Mouse (Mus musculus) cerebellum, adult 2 months (tissue): ENCODE measurements around the gene Spaca3. TPM values are rescaled to one million over a fixed set of nuclear protein-coding genes. Genes with fewer than 3 reads are reported as not detected.

ENCODE experiments used
- DNase-seq, 2 experiments: peaks; one replicate each; pipeline ENCODE4 v3.0.0; 2021
- H3K27ac ChIP-seq: fragments of 200-500 bp; 2 replicates; pipeline ENCODE4 v1.5.1; 2012; ENCODE audit warnings: low read length, control low read depth, inconsistent platforms; ENCODE audit not compliant: insufficient read depth
- H3K27me3 ChIP-seq: fragments of 200-500 bp; 2 replicates; pipeline ENCODE4 v1.6.1; 2012; ENCODE audit warnings: inconsistent platforms, mild to moderate bottlenecking, low read length, moderate library complexity; ENCODE audit not compliant: control insufficient read depth, insufficient read depth
- H3K4me1 ChIP-seq: fragments of 200-500 bp; 2 replicates; pipeline ENCODE4 v1.6.1; 2011; ENCODE audit warnings: low read length; ENCODE audit not compliant: control insufficient read depth, insufficient read depth
- H3K4me3 ChIP-seq: fragments of 200-500 bp; replicated peaks from 2 replicates; pipeline ENCODE3; 2011; ENCODE audit warnings: mild to moderate bottlenecking, low read depth, low read length, control low read depth; ENCODE audit not compliant: insufficient read depth
- CTCF ChIP-seq: fragments of 200-500 bp; IDR thresholded peaks from 2 replicates; pipeline ENCODE4 v1.5.1; 2011; ENCODE audit warnings: low read depth, mild to moderate bottlenecking, control low read depth, low read length, moderate library complexity, borderline replicate concordance; ENCODE audit not compliant: insufficient read depth
- POLR2A ChIP-seq: fragments of 200-500 bp; IDR thresholded peaks from 2 replicates; pipeline ENCODE4 v1.6.1; 2011; ENCODE audit warnings: low read length, control low read depth, borderline replicate concordance; ENCODE audit not compliant: insufficient read depth
- WGBS: fragments of 180-500 bp; shearing (Covaris S2); methylation state at CpG from one replicate; pipeline ENCODE4 v1.1.7; 2018; 5-methylcytosine and 5-hydroxymethylcytosine counted together
- polyA plus RNA-seq: library from polyadenylated mRNA; depleted of rRNA; stranded (reverse); fragments of >200 nt; gene quantifications from 2 replicates; pipeline ENCODE4 v1.2.3, GENCODE M21; 2012

The Spaca3 gene
- polyA plus RNA-seq, 1 experiment: not detected

DNA sequence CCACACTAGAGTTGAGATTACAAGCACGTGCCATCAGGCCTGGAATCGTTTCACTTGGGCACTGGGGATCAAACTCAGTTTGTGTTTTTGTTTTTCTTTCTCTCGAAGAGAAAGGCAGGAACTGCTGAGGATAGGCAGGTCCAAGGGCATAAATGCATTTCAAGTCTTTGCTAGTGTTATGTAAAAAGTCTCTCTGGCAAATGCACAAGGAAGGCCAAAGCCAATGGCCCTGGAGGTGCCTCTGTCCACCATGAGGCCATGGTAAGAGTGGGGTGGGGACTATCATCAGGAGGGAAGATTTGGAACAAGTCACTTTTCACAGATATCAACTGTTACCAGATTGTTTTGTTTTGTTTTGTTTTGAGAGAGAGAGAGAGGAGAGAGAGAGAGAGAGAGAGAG lies 12.1 kb upstream of the Spaca3 start:
- no peak overlapping the region for H3K27ac ChIP-seq
- 66% methylated on average over 3 of the region's 3 CpGs for WGBS
- H3K4me1 ChIP-seq: no peaks in the 10 kb centered on the region
- TF ChIP-seq POLR2A: no peak
- H3K27me3 ChIP-seq: no peaks in the 10 kb centered on the region
- DNase-seq: no peak
- no peak overlapping the region for H3K4me3 ChIP-seq

DNA sequence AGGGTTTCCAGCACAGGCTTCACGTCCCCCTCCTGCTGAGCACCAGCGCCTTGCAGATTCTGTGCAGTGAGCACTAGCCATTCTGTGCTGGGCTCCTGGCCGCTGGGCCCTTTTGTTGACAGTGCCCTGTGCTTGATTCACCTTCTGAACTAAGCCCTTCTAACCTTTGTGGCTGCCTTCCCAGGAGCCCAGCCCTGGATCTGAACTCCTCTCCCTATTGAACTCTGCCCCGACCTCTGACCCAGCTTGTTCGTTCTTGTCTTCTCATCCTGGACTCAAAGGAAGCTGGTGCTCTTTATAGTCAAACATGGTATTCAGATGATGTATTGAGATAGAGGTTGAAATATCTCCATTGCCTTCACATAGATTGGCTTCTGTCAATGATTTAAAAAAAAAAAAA lies 10.0 kb upstream of the Spaca3 start:
- TF ChIP-seq POLR2A: no peak
- H3K27ac ChIP-seq: no peak overlapping the region
- no peaks in the 10 kb centered on the region for H3K4me1 ChIP-seq
- H3K27me3 ChIP-seq: no peaks in the 10 kb centered on the region; the same call in 1 of the 2 replicates
- no peak for DNase-seq
- H3K4me3 ChIP-seq: no peak overlapping the region
- 62% methylated on average over 5 of the region's 5 CpGs for WGBS

DNA sequence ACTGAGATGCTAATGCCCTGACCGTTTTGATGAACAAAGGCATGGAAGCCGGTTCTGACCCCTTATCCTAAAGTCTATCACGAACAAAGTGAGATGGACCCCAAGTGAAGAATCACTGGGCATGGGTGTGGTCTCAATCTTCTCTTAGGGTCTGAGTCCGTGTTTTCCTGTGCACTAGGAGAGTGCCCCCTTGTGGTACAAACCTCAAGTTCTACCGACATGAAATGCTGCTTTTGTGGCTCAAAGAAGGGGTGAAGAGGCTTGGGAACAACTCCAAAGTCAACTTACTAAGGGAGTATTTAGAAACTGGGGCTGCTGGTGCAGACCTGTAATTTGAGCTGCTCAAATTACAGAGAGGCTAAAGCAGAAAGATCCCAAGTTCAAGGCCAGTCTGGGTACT lies 6.3 kb upstream of the Spaca3 start:
- DNase-seq: no peak
- TF ChIP-seq POLR2A: no peak
- peak; percentile 27; the same call in 1 of the 2 replicates for TF ChIP-seq CTCF
- H3K27ac ChIP-seq: no peak overlapping the region
- no peaks in the 10 kb centered on the region for H3K4me1 ChIP-seq
- 51% methylated on average over 5 of the region's 5 CpGs for WGBS
- no peaks in the 10 kb centered on the region; the same call in 1 of the 2 replicates for H3K27me3 ChIP-seq
- no peak overlapping the region for H3K4me3 ChIP-seq

DNA sequence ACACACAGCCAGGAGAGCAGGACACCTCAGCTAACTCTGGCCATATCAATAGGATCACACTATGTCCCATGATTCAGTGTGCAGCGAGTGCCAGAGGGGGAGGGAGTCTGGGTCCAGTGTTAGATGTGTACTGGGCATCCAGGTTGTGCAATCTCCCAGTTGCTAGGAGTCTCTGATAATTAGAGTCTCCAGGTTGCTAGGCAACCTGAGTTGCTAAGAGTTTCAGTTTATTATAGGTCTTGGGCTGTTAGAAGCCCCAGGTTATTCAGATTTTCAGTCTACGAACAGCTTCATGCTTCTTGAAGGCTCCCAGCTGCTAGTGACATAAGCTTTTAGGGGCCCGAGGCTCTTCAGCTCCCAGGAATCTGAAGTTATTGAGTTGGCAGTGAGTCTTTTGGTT lies 5.2 kb upstream of the Spaca3 start:
- H3K4me3 ChIP-seq: no peak overlapping the region
- no peak for DNase-seq
- no peaks in the 10 kb centered on the region; the same call in 1 of the 2 replicates for H3K27me3 ChIP-seq
- no peaks in the 10 kb centered on the region for H3K4me1 ChIP-seq
- 53% methylated on average over 3 of the region's 3 CpGs for WGBS
- no peak for TF ChIP-seq POLR2A
- TF ChIP-seq CTCF: no peak
- no peak overlapping the region for H3K27ac ChIP-seq

GRCm38 (mm10) chr11:80854430-80854829 lies 3.7 kb upstream of the Spaca3 start:
- 90% methylated on average over 11 of the region's 11 CpGs for WGBS
- TF ChIP-seq POLR2A (no peak), CTCF (no peak)
- H3K4me1 ChIP-seq: no peaks in the 10 kb centered on the region
- no peak for DNase-seq
- no peak overlapping the region for H3K27ac ChIP-seq
- no peak overlapping the region for H3K4me3 ChIP-seq
- H3K27me3 ChIP-seq: no peaks in the 10 kb centered on the region; the same call in 1 of the 2 replicates

- Histone ChIP-seq H3K4me3 (no peak overlapping the region), H3K27me3 (no peaks in the 10 kb centered on the region; the same call in 1 of the 2 replicates), H3K27ac (no peak overlapping the region), H3K4me1 (no peaks in the 10 kb centered on the region)
- TF ChIP-seq CTCF: no peak
- no peak for TF ChIP-seq POLR2A
- DNase-seq: no peak
- 74% methylated on average over 7 of the region's 7 CpGs for WGBS
These were observed 3.3 kb upstream of the Spaca3 start for GRCm38 (mm10) chr11:80854908-80855307.

DNA sequence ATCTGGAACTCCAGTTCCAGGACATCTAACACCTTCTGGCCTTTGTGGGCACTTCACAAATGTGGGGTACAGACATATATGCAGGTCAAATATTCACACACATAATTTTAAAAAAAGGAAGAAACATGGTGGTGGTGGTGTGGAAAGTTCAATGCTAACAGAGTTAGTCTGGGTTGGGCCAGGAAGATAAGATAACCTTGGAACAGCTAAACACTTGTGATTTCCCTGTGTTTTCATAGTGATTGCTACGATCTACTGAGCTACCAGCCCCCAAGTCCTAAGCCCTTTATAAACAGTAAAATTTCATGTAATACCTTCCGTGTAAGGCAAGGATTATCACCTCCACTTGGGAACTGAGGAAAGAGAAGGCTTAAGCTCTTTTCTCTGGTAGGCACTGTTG lies 1.3 kb upstream of the Spaca3 start:
- no peak overlapping the region for H3K4me3 ChIP-seq
- 97% methylated on average over 2 of the region's 2 CpGs for WGBS
- TF ChIP-seq CTCF (no peak), POLR2A (no peak)
- H3K27me3 ChIP-seq: no peaks in the 10 kb centered on the region; the same call in 1 of the 2 replicates
- H3K27ac ChIP-seq: no peak overlapping the region
- H3K4me1 ChIP-seq: no peaks in the 10 kb centered on the region
- no peak for DNase-seq

DNA sequence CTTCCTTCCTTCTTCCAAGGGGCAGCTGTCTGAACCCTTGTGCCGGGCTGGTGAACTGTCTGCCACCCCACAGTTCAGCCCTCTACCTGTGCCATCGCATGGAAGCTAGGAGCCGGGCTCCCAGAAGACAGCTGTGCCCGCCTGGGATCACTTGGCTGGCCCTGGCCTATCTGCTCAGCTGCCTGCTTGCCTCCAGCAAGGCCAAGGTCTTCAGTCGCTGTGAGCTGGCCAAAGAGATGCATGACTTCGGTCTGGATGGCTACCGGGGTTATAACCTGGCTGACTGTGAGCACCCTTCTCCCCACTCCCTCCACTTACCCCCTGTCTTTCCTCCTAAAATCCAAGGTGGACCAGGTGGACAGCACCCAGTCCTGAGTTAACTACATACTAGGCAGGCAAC lies 4.8 kb downstream of the Spaca3 start:
- 85% methylated on average over 7 of the region's 7 CpGs for WGBS
- H3K27ac ChIP-seq: no peak overlapping the region
- no peak overlapping the region for H3K4me3 ChIP-seq
- H3K27me3 ChIP-seq: no peaks in the 10 kb centered on the region
- no peak for DNase-seq
- TF ChIP-seq POLR2A (no peak), CTCF (no peak)
- H3K4me1 ChIP-seq: peaks cover 5% of the 10 kb centered on the region

DNA sequence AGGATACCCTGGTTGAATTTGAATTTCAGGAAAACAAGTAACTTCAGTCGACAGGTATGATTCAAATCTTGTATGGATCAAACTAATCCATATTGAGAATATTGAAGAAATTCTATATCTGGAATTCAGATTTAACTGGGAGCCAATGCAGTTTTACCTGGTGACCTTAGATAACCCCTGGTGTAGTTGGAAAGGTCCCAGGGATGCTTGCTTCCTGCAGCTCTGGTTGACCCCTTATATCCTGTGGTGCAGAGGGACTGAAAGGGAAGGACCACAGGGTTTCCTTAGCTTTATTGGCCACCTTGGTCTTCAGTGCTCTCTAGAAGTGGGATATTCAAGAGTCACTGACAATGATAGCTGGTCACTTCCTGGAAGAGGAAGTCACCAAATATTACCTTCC lies 9.9 kb downstream of the Spaca3 start:
- Histone ChIP-seq H3K27me3 (no peaks in the 10 kb centered on the region), H3K4me1 (peaks cover 5% of the 10 kb centered on the region), H3K27ac (no peak overlapping the region), H3K4me3 (no peak overlapping the region)
- no peak for DNase-seq
- TF ChIP-seq CTCF (no peak), POLR2A (no peak)
- 61% methylated on average over 1 of the region's 1 CpGs for WGBS
